Mouse (Mus musculus) liver, adult 2 months (tissue): ENCODE data around the gene Timp2.

ENCODE experiments used
- CTCF ChIP-seq: fragments of 200-500 bp; IDR thresholded peaks from 2 replicates; pipeline ENCODE4 v1.5.1; 2011; ENCODE audit warnings: low read depth, low read length, control low read depth
- POLR2A ChIP-seq: fragments of 200-500 bp; IDR thresholded peaks from 2 replicates; pipeline ENCODE4 v1.6.1; 2011; ENCODE audit warnings: low read length, control low read depth; ENCODE audit not compliant: insufficient read depth; ENCODE audit errors: extremely low read depth

- TF ChIP-seq CTCF (no peak), POLR2A (no peak)
These were observed 31.0 kb downstream of the Timp2 start for GRCm38 (mm10) chr11:118324541-118324940.
